Mouse (Mus musculus): Measurements from ENCODE around the gene Dab2ip.

Gene Dab2ip

GRCm38 (mm10) chr2:35715485-35715884 is 157.4 kb downstream of the Dab2ip start:
- no peak for DNase-seq (ENCODE audit: low spot score in 2 of 2)

- DNase-seq (ENCODE audit: low spot score in 2 of 2), result no peak
Observed at GRCm38 (mm10) chr2:35716175-35716574, 158.1 kb downstream of the Dab2ip start.

GRCm38 (mm10) chr2:35718003-35718500 is 160.0 kb downstream of the Dab2ip start:
- DNase-seq (ENCODE audit: low spot score in 2 of 2), result no peak

- DNase-seq (ENCODE audit: low spot score in 2 of 2), result no peak
Observed at GRCm38 (mm10) chr2:35718662-35719061, 160.6 kb downstream of the Dab2ip start.

DNA sequence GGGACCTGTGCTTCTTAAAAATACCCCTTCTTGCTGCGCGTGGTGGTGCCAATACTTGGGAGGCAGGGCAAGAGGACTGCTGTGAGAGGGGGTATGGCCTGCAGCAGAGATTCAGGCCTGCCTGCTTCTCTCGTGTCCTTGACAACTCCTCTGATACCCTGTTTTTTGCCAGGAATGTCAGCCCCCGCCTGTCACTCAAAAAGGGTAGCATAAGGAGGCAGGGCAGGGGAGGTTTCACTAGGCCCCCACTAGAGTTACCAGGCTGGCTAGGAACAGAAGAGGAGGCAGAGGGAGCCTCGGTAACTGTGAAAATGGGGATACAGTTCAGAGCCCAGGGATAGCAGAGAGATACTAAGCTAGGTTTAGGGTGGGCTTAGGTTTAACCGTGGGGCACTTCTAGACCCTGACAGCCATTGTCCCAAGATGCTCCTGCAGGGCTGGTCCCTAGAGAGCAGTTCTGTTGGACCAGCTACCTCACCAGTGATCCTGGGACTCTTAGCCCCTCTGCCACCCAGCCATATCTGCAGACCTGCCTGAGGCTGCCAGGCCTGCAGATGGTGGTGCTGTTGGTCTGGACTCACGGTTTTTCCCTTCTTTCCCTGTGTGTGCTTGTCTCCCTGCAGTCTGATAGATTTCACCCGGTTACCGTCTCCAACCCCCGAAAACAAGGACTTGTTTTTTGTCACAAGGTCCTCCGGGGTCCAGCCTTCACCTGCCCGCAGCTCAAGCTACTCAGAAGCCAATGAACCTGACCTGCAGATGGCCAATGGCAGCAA is 161.4 kb downstream of the Dab2ip start:
- no peak for DNase-seq (ENCODE audit: low spot score in 2 of 2)

DNA sequence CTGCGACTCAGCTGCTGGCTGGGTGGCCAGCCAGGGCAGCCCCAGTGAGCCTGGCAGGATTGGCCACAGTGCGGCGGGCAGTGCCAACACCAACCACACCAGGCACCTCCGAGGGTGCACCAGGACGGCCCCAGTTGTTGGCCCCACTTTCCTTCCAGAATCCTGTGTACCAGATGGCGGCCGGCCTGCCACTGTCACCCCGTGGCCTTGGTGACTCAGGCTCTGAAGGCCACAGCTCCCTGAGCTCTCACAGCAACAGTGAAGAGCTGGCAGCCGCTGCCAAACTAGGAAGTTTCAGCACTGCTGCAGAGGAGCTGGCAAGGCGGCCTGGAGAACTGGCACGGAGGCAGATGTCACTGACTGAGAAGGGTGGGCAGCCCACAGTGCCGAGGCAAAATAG is 162.0 kb downstream of the Dab2ip start:
- DNase-seq (ENCODE audit: low spot score in 2 of 2), result no peak

DNA sequence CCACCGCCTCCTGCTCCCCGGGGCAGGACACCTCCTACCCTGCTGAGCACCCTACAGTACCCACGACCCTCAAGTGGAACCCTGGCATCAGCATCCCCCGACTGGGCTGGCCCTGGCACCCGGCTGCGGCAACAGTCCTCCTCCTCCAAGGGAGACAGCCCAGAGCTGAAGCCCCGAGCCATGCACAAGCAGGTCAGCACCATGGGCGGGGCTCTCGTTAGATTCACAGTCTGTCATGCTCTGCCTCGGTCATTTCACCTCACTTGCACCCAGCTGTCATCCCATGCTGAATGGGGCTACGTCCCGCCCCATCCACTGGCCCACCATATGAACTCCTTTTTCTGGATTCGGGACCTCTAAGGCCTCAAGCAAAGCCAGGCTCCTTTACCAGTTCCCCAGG is 162.5 kb downstream of the Dab2ip start:
- no peak for DNase-seq (ENCODE audit: low spot score in 2 of 2)

- DNase-seq (ENCODE audit: low spot score in 2 of 2), result no peak
Observed at GRCm38 (mm10) chr2:35720956-35721355, 162.9 kb downstream of the Dab2ip start.

GRCm38 (mm10) chr2:35722821-35723220 is 164.8 kb downstream of the Dab2ip start:
- DNase-seq (ENCODE audit: low spot score in 2 of 2), result no peak

DNA sequence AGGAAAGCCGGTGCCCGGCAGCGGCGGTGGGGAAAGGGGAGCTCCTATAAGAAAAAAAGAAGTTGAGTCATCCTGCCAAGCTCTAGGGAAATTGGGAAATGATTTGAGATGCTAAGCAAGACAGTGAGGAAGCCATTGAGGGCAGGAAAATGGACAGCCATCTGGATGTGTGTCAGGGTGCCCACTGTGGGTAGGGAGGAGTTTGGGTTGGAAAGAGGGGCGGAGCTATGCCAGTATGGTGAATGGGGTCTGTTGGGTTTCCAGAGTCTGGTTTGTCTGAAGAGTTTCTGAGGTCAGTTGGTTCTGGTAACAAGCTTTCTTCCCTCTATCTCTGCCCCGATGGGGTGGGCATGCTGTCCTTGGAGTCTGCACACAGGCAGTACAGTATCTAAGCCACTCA is 165.2 kb downstream of the Dab2ip start:
- DNase-seq (ENCODE audit: low spot score in 2 of 2), result no peak

- DNase-seq (ENCODE audit: low spot score in 2 of 2), result no peak
Observed at GRCm38 (mm10) chr2:35723691-35724090, 165.6 kb downstream of the Dab2ip start.

GRCm38 (mm10) chr2:35728633-35729032 is 170.6 kb downstream of the Dab2ip start:
- no peak for DNase-seq (ENCODE audit: low spot score in 2 of 2)

DNA sequence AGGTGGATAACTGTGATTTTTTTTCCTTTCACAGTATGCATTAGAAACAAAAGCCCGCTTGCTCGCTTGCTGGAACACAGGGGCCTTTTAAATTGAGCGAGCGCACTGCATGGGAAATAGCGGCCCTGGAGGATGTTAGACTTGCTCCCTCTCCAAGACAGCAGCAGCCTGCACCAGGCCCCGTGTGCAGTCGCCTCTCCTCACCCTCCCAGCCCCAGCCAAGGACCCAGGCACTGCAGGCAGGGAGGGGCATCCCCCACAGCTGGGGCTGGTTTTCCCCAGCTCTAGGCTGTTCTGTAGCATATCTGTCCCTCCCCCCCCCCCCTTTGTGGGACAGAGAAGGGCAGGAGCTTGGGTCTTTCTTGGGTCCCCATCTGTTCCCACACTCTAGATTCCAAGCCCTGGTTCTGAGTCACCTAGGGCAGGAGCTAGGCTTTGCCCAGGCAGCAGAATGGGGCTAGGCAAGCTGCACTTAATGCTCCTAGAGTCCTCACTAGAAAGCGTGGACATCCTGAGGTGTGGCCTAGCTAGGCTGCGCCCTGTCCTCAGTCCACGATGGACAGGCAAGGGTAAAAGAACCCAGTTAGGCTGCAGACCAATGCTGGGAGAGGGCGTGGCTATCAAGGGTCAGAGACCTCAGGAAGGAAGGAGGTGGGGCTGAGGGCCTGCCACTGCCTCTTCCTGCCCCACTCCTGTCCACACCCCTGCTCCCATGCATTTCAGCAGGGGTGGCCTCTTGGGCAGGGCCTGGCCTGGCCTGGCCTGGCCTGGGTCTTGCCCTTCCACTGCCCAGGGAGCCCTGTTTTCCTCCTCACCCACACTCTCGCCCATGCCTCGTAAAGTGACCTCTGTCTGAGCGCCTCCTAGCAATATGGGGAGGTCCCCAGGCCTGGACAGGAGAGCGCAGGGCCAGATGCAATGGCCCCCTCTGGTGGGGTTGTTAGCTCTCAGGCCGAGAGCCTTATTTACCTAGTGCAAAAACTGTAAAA is 171.3 kb downstream of the Dab2ip start:
- DNase-seq (ENCODE audit: low spot score in 2 of 2), result no peak

DNA sequence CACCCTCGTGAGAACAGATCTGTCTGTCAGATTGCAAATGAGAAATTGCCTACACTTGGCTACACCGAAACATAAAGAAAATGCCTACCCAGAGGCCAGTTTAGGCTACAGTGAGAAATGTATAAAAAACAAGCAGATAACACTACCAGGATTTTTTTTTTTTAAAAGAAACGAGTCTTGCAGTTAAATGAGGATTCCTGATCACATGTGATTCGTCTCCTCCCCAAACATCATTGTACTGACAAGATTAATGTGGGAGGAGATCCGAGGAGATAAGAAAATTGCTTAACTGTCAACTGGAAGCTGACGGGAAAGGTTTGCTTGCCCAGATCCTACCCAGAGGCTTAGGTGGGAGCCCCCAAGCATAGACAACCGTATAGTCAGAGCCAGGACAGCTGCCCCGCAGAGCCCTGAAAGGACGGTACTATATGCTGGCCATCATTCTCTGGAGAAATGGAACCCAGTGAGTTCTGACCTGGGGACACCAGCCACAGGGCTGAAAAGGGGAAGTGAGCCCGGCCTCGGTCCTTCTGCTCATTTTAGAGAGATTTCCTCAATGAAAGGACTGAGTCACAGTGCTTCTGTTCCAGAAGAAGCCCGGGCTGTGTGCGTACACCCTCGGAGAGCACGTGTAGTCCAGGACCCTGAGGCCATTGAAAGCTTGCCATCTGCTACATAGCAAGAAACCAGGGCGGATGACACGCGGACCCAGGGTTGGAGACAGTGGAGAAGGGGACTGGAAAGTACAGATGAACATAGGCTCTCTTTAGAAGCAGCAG is 173.8 kb downstream of the Dab2ip start:
- no peak for DNase-seq (ENCODE audit: low spot score in 2 of 2)

DNA sequence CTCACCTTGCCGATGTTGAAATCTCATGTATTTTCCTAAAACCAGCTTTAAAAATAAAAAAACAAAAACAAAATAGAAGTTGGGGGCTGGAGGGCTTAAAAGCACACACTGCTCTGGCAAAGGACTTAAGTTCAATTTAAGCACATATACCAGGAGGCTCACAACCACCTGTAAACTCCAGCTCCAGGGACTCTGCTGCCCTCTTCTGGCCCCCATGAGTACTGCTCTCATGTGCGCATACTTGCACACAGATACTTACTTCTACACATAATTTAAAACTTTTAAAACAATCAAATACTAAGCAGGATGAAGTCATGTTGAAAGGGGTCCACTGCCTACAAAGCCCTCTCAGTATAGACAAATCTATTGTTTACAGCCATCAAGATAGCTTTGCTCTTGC is 176.9 kb downstream of the Dab2ip start:
- no peak for DNase-seq (ENCODE audit: low spot score in 2 of 2)

GRCm38 (mm10) chr2:35736061-35736460 is 178.0 kb downstream of the Dab2ip start:
- DNase-seq (ENCODE audit: low spot score in 2 of 2), result no peak

GRCm38 (mm10) chr2:35737467-35738027 is 179.5 kb downstream of the Dab2ip start:
- DNase-seq (ENCODE audit: low spot score in 2 of 2), result no peak

DNA sequence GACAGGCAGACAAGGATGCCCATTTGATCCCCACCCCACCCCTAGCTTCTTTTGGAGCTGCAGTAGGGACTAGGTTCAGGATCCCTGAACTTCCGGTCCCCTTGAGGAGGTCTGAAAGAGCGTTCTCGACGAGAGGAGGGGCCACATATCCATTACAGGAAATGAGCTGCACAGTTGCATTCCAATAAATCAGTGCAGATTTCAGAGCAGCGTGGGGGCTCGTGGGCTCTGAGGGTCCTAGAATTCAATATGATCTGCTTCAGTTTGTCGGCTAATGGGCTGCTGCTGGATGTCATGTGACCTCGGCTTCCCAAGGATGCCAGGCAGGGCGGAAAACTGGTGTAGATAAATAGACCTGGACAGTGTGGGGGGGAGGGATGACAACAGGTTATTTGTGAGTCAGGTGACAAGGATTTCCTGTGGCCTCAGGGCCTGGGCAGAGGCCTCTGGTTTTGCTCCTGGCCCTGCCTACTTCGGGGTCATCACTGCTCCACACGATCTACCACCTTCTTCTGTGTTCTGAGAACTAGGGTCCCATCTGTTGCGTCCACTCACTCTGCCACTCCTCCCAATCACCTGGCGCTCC is 181.7 kb downstream of the Dab2ip start:
- no peak for DNase-seq (ENCODE audit: low spot score in 2 of 2)

DNA sequence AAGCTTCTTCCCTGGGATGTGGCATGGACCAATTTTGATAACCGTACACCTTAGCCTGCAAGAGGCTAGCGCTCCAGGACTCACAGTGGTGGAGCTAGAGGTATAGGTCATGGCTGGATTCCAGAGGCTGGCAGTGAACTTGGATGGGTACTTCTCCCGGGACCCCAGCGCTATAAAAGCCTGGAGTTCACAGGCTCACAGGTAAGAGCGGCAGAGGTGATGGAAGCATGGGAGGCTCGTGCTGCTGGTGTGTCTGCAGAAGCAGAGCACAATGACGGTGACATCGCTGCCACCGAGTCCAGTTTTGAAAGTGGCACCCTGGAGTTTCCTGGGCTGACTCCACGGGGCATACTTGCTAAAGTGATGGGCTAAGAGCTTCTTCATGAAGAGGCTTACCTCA is 187.8 kb downstream of the Dab2ip start:
- no peak for DNase-seq (ENCODE audit: low spot score in 2 of 2)

DNA sequence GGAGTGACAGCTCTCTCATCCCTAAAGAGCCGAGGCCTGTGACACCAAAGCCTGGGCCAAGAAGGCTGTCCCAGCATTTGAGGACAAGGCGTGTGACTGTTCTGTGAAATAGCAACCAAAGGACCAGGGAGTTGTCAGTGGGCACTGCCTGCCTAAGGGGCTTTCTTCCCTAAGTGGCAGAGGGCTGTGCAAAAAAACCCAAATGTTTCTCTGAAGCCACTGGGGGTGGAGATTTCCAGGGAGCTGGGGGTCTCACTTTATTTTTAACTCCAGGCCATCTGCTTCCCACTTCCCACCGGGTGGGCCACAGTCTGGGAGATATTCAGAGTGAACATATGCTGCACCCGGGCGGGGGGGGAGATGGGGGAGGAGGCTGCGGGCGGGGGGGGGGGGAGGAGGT is 188.6 kb downstream of the Dab2ip start:
- DNase-seq (ENCODE audit: low spot score in 2 of 2), result no peak
